Mouse (Mus musculus) midbrain, embryonic 10.5 days (tissue): ENCODE measurements at regions not wholly inside any gene's neighbourhood (a gene's known extent, or its start where the extent isn't known, plus 50 kb on each side); places are given as distances from the start of the nearest gene placed in this dataset. TPM values are rescaled to one million over a fixed set of nuclear protein-coding genes. Genes with fewer than 3 reads are reported as not detected.

Experiments used
- DNase-seq: peaks from one replicate; pipeline ENCODE4 v3.0.0-alpha.2; 2017; ENCODE audit warnings: low spot score
- H3K27ac ChIP-seq: fragments of 300-500 bp; sonication (generic); replicated peaks from 2 replicates; pipeline ENCODE4 v1.5.1; 2016; ENCODE audit warnings: mild to moderate bottlenecking
- H3K27me3 ChIP-seq: fragments of 300-500 bp; sonication (generic); 2 replicates; pipeline ENCODE4 v1.6.1; 2016; ENCODE audit warnings: low read depth, mild to moderate bottlenecking; ENCODE audit not compliant: poor library complexity, severe bottlenecking
- H3K36me3 ChIP-seq: fragments of 300-500 bp; sonication (generic); 2 replicates; pipeline ENCODE4 v1.6.1; 2016; ENCODE audit warnings: mild to moderate bottlenecking, moderate library complexity
- H3K4me1 ChIP-seq: fragments of 300-500 bp; sonication (generic); 2 replicates; pipeline ENCODE4 v1.6.1; 2016
- H3K4me3 ChIP-seq: fragments of 300-500 bp; sonication (generic); 2 replicates; pipeline ENCODE4 v1.5.1; 2016; ENCODE audit warnings: mild to moderate bottlenecking, moderate library complexity
- H3K9me3 ChIP-seq: fragments of 300-500 bp; sonication (generic); replicated peaks from 2 replicates; pipeline ENCODE4 v1.6.1; 2016; ENCODE audit warnings: mild to moderate bottlenecking
- WGBS: fragments of 180-500 bp; shearing (Covaris S2); methylation state at CpG from one replicate; pipeline ENCODE4 v1.1.7; 2016; 5-methylcytosine and 5-hydroxymethylcytosine counted together
- microRNA counts: library from miRNA; unstranded; fragments of <30 nt; microRNA quantifications from one replicate; lab custom pipeline; 2017
- microRNA-seq: library from miRNA; unstranded; fragments of <30 nt; microRNA quantifications from one replicate; pipeline ENCODE4, GENCODE M21; 2017

- no peak overlapping the region for H3K4me3 ChIP-seq
- 84% methylated on average over 3 of the region's 3 CpGs for WGBS
- H3K27ac ChIP-seq: no peak overlapping the region
- H3K36me3 ChIP-seq: no peaks in the 10 kb centered on the region
- no peaks in the 10 kb centered on the region for H3K4me1 ChIP-seq
- no peaks in the 10 kb centered on the region for H3K9me3 ChIP-seq
- no peak for DNase-seq
- H3K27me3 ChIP-seq: no peaks in the 10 kb centered on the region
Measured at GRCm38 (mm10) chr2:139356280-139357010, 137.3 kb upstream of the Sptlc3 start.

GRCm38 (mm10) chr2:139362245-139362847 lies 131.4 kb upstream of the Sptlc3 start:
- H3K9me3 ChIP-seq: no peaks in the 10 kb centered on the region
- no peaks in the 10 kb centered on the region for H3K36me3 ChIP-seq
- no peak overlapping the region for H3K4me3 ChIP-seq
- 88% methylated on average over 1 of the region's 1 CpGs for WGBS
- peaks cover 4% of the 10 kb centered on the region; the same call in 1 of the 2 replicates for H3K4me1 ChIP-seq
- no peaks in the 10 kb centered on the region for H3K27me3 ChIP-seq
- H3K27ac ChIP-seq: no peak overlapping the region
- no peak for DNase-seq

GRCm38 (mm10) chr2:139370070-139370469 lies 123.6 kb upstream of the Sptlc3 start:
- no peak for DNase-seq
- no peaks in the 10 kb centered on the region for H3K9me3 ChIP-seq

DNA sequence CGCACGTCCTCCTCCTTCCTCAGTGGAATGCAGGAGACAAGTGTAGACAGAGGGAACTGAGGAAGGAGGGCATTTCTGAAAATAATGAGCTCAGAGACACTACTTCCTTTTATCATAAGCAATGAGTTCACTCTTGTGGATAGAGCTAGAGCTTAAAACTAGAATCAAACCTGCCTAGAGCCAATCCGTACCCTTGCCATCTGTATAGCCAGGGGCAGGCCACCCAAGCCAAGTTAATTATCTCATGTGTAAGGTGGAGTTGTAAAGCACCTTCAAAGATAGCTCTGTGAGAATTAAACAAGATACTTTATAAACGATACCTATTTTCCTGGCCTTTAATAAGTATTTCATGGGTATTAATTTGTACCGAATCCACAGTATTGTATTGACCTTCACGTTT lies 113.4 kb upstream of the Sptlc3 start:
- Histone ChIP-seq H3K9me3 (no peaks in the 10 kb centered on the region), H3K36me3 (no peaks in the 10 kb centered on the region), H3K27ac (no peak overlapping the region), H3K4me3 (no peak overlapping the region), H3K4me1 (no peaks in the 10 kb centered on the region), H3K27me3 (no peaks in the 10 kb centered on the region)
- no peak for DNase-seq
- 85% methylated on average over 6 of the region's 6 CpGs for WGBS

More at GRCm38 (mm10) chr2:139370070-139370469, 123.6 kb upstream of the Sptlc3 start:
- Histone ChIP-seq H3K27me3 (no peaks in the 10 kb centered on the region), H3K36me3 (no peaks in the 10 kb centered on the region), H3K4me3 (no peak overlapping the region), H3K27ac (no peak overlapping the region), H3K4me1 (peaks cover 4% of the 10 kb centered on the region; the same call in 1 of the 2 replicates)
- 50% methylated on average over 1 of the region's 1 CpGs for WGBS

DNA sequence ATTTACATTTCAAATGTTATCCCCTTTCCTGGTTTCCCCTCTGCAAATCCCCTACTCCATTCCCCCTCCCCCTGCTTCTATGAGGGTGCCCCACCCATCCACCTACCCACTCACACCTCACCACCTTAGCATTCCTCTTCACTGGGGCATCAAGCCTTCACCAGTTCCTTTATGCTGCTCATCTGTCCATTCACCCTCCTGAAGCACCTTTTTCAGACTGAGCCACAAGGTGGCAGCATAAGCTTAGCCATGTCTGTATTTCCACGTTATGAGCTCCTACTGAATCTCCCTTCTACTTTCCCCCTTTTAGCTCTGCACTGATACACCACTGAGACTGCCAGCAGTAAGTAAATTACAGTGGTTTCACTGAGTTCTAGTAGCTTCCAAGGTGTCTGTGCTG lies 112.1 kb upstream of the Sptlc3 start:
- 2% methylated on average over 1 of the region's 1 CpGs for WGBS
- Histone ChIP-seq H3K4me3 (no peak overlapping the region), H3K36me3 (no peaks in the 10 kb centered on the region), H3K27me3 (no peaks in the 10 kb centered on the region), H3K9me3 (no peaks in the 10 kb centered on the region), H3K4me1 (no peaks in the 10 kb centered on the region), H3K27ac (no peak overlapping the region)
- DNase-seq: peak; percentile 81

GRCm38 (mm10) chr2:139413559-139413958 lies 80.2 kb upstream of the Sptlc3 start:
- H3K4me1 ChIP-seq: no peaks in the 10 kb centered on the region
- DNase-seq: no peak
- no peaks in the 10 kb centered on the region for H3K9me3 ChIP-seq
- H3K4me3 ChIP-seq: no peak overlapping the region
- no peaks in the 10 kb centered on the region for H3K36me3 ChIP-seq
- 85% methylated on average over 3 of the region's 3 CpGs for WGBS
- H3K27me3 ChIP-seq: no peaks in the 10 kb centered on the region
- no peak overlapping the region for H3K27ac ChIP-seq

DNA sequence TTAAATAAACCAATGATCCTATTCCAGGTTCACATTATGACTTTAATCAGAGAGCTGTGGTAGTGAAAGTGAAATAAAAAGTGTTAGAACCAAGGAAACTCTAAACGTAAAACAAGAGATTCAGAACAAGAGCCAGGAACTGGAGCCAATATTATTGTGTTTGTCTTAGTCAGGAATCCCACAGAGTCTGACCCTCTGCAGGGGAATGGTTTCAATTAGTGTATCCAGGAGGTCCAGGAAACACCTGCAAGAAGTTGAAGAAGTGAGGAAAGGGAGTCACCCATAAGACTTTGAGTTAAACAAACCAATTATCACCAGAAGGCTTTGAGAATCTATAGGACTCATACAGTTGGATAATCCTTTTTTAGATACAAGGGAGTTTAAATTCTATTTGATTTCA lies 76.2 kb upstream of the Sptlc3 start:
- Histone ChIP-seq H3K4me1 (no peaks in the 10 kb centered on the region), H3K9me3 (no peaks in the 10 kb centered on the region), H3K36me3 (no peaks in the 10 kb centered on the region), H3K27ac (no peak overlapping the region), H3K4me3 (no peak overlapping the region), H3K27me3 (no peaks in the 10 kb centered on the region)
- 68% methylated on average over 1 of the region's 1 CpGs for WGBS
- DNase-seq: no peak

DNA sequence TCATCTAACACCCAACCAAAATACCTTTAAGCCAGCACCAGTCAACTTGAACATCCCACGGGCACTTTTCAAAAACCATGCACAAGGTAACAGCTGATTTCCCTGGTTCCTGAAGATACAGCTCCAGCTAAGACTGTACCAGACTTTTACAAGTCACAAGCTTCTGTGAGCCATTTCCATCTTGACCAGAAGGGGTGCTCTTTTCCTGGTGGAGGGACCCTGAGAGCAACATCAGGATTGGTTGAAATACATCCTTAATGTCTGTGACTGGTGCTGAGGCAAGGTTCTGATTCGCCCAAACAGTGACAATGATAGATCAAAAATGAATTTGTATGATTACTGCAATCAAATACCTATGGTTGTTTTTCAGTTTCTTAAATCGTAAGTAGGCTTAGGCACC lies 71.0 kb upstream of the Sptlc3 start:
- Histone ChIP-seq H3K27ac (no peak overlapping the region), H3K36me3 (no peaks in the 10 kb centered on the region), H3K4me1 (no peaks in the 10 kb centered on the region), H3K9me3 (no peaks in the 10 kb centered on the region), H3K27me3 (no peaks in the 10 kb centered on the region), H3K4me3 (no peak overlapping the region)
- WGBS: 85% methylated on average over 3 of the region's 3 CpGs
- no peak for DNase-seq

DNA sequence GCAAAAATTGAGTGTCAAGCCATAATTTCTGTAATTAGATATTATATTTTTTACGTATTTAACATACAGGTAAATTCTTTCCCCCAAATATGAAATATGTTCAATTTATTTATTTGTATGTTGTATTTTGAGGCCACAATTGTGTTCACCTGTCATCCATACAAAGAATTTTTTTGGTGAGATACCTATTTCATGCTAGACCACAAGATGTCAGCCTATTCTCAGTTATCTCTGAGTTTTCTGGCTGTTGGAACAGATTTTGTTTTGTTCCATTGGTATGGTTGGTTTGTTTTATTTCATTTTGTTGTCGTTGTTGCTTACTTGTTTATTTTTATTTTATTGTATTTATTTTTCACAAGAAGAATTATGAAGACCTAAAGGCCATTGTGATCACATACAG lies 70.3 kb upstream of the Sptlc3 start:
- H3K27me3 ChIP-seq: no peaks in the 10 kb centered on the region
- H3K36me3 ChIP-seq: no peaks in the 10 kb centered on the region
- H3K9me3 ChIP-seq: no peaks in the 10 kb centered on the region
- no peak for DNase-seq
- H3K27ac ChIP-seq: no peak overlapping the region
- no peak overlapping the region for H3K4me3 ChIP-seq
- 81% methylated on average over 2 of the region's 2 CpGs for WGBS
- H3K4me1 ChIP-seq: no peaks in the 10 kb centered on the region

MicroRNAs encoded in the stretch of these regions (microRNA counts, 519-probe panel; counts per million panel counts)
- microRNA mmu-miR-1952 (lab: Ali Mortazavi, UCI): not detected

Small RNAs in the stretch of these regions (microRNA-seq; reads per million reads assigned to microRNA genes)
- not detected for gene Mir1952
